Mouse (Mus musculus) CH12.LX (cell line): ENCODE measurements around the gene Slc1a7. TPM values are rescaled to one million over a fixed set of nuclear protein-coding genes. Genes with fewer than 3 reads are reported as not detected.

ENCODE experiments used
- DNase-seq: peaks from one replicate; pipeline ENCODE4 v3.0.0-alpha.2; 2013; ENCODE audit errors: extremely low read depth
- H3K27ac ChIP-seq: 2 replicates; pipeline ENCODE4 v1.5.1; 2012; ENCODE audit warnings: low read depth, mild to moderate bottlenecking, control low read depth, moderate library complexity; ENCODE audit not compliant: insufficient read depth
- H3K27me3 ChIP-seq: replicated peaks from 2 replicates; pipeline ENCODE3; 2012; ENCODE audit warnings: inconsistent platforms
- H3K36me3 ChIP-seq, 2 experiments: replicated peaks in 1 of 2; 2 replicates each; pipeline versions ENCODE3 to v1.6.1; 2012; ENCODE audit warnings: inconsistent platforms in 1 of 2, low read length in 1 of 2, mild to moderate bottlenecking in 1 of 2, mixed read lengths in 1 of 2, moderate library complexity in 1 of 2; ENCODE audit not compliant: control insufficient read depth in 1 of 2, insufficient read depth in 1 of 2
- H3K4me1 ChIP-seq, 2 experiments: 2 replicates each; pipeline ENCODE4 v1.6.1; 2012; ENCODE audit warnings: inconsistent platforms in 1 of 2, moderate library complexity in 1 of 2; ENCODE audit not compliant: insufficient read depth in 2 of 2, control insufficient read depth in 1 of 2
- H3K4me2 ChIP-seq: 2 replicates; pipeline ENCODE4 v1.6.1; 2012; ENCODE audit warnings: low read depth, mild to moderate bottlenecking, control low read depth; ENCODE audit not compliant: poor library complexity, insufficient read depth, severe bottlenecking
- H3K4me3 ChIP-seq, 3 experiments: fragments of 150-350 bp in 1 of 3; sonication (generic) in 1 of 3; replicated peaks in 1 of 3; 2 replicates each; pipeline versions ENCODE3 to v1.5.1; 2011 to 2012; ENCODE audit warnings: low read depth in 2 of 3, low read length in 2 of 3, mild to moderate bottlenecking in 2 of 3, moderate library complexity in 2 of 3, control low read depth in 1 of 3, improper control_type of control experiment in 1 of 3, inconsistent platforms in 1 of 3, mixed read lengths in 1 of 3; ENCODE audit not compliant: poor library complexity in 1 of 3
- H3K79me2 ChIP-seq: replicated peaks from 2 replicates; pipeline ENCODE4 v1.6.1; 2012; ENCODE audit warnings: mild to moderate bottlenecking, moderate library complexity; ENCODE audit not compliant: control insufficient read depth, poor library complexity, insufficient read depth, severe bottlenecking; ENCODE audit errors: extremely low read depth
- H3K9ac ChIP-seq: 2 replicates; pipeline ENCODE4 v1.6.1; 2012; ENCODE audit warnings: low read depth, mild to moderate bottlenecking, control low read depth, moderate library complexity; ENCODE audit not compliant: insufficient read depth
- H3K9me3 ChIP-seq: replicated peaks from 2 replicates; pipeline ENCODE3; 2012; ENCODE audit warnings: low read length, inconsistent platforms, mixed read lengths
- CHD2 ChIP-seq: IDR thresholded peaks from 2 replicates; pipeline ENCODE4 v1.6.1; 2011; ENCODE audit warnings: low read length, improper control_type of control experiment
- CTCF ChIP-seq, 2 experiments: IDR thresholded peaks in 1 of 2; conservative IDR thresholded peaks in 1 of 2; 2 replicates each; pipeline ENCODE4 v1.5.1; 2011 to 2012; ENCODE audit warnings: low read depth in 2 of 2, low read length in 2 of 2, improper control_type of control experiment in 1 of 2, inconsistent platforms in 1 of 2, mild to moderate bottlenecking in 1 of 2, moderate library complexity in 1 of 2
- E2F4 ChIP-seq: IDR thresholded peaks from 2 replicates; pipeline ENCODE4 v1.6.1; 2011; ENCODE audit warnings: low read depth, low read length, improper control_type of control experiment; ENCODE audit not compliant: insufficient replicate concordance
- EP300 ChIP-seq: IDR thresholded peaks from 2 replicates; pipeline ENCODE4 v1.6.1; 2011; ENCODE audit warnings: low read length, improper control_type of control experiment
- JUN ChIP-seq: IDR thresholded peaks from 2 replicates; pipeline ENCODE4 v1.6.1; 2011; ENCODE audit warnings: low read depth, mild to moderate bottlenecking, low read length, improper control_type of control experiment, moderate library complexity; ENCODE audit not compliant: insufficient read depth
- JUND ChIP-seq: conservative IDR thresholded peaks from 2 replicates; pipeline ENCODE4 v1.6.1; 2011; ENCODE audit warnings: low read depth, low read length, improper control_type of control experiment
- KAT2A ChIP-seq: IDR thresholded peaks from 2 replicates; pipeline ENCODE4 v1.6.1; 2012; ENCODE audit warnings: low read length, improper control_type of control experiment, inconsistent platforms; ENCODE audit not compliant: insufficient replicate concordance
- MAX ChIP-seq: IDR thresholded peaks from 2 replicates; pipeline ENCODE4 v1.6.1; 2011; ENCODE audit warnings: low read length, improper control_type of control experiment
- MAZ ChIP-seq: IDR thresholded peaks from 2 replicates; pipeline ENCODE4 v1.6.1; 2012; ENCODE audit warnings: low read depth, mild to moderate bottlenecking, inconsistent platforms, low read length, improper control_type of control experiment, moderate library complexity
- PAX5 ChIP-seq: IDR thresholded peaks from 2 replicates; pipeline ENCODE4 v1.6.1; 2012; ENCODE audit warnings: low read length, inconsistent platforms, mixed read lengths
- POLR2AphosphoS2 ChIP-seq: IDR thresholded peaks from 2 replicates; pipeline ENCODE4 v1.6.1; 2011; ENCODE audit warnings: low read depth, low read length, improper control_type of control experiment
- RAD21 ChIP-seq: IDR thresholded peaks from 2 replicates; pipeline ENCODE4 v1.6.1; 2011; ENCODE audit warnings: low read depth, mild to moderate bottlenecking, low read length, improper control_type of control experiment, moderate library complexity
- UBTF ChIP-seq: IDR thresholded peaks from 2 replicates; pipeline ENCODE4 v1.6.1; 2012; ENCODE audit warnings: low read depth, mild to moderate bottlenecking, inconsistent platforms, low read length, improper control_type of control experiment, moderate library complexity
- USF1 ChIP-seq: IDR thresholded peaks from 2 replicates; pipeline ENCODE4 v1.6.1; 2014; ENCODE audit warnings: low read depth, mild to moderate bottlenecking, inconsistent platforms, low read length, improper control_type of control experiment
- ZKSCAN1 ChIP-seq: IDR thresholded peaks from 2 replicates; pipeline ENCODE4 v1.6.1; 2012; ENCODE audit warnings: low read depth, inconsistent platforms, low read length, improper control_type of control experiment, borderline replicate concordance
- dilution Hi-C: fragments of 300-500 bp; cut with MboI; formaldehyde crosslinking; loops from 2 replicates; pipeline ENCODE4 v1.14.3; 2020; ENCODE audit warnings: low sequenced_read_pairs; ENCODE audit not compliant: extremely low pct_unique_long_range_greater_than_20kb, extremely low pct_ligation_motif_present
- in situ Hi-C: fragments of 300-500 bp; cut with MboI; formaldehyde crosslinking; loops from 3 replicates; pipeline ENCODE4 v1.14.3; 2019; ENCODE audit warnings: low sequenced_read_pairs, low pct_ligation_motif_present, low pct_unique_long_range_greater_than_20kb, mixed read lengths
- polyA plus RNA-seq: library from polyadenylated mRNA; unstranded; fragments of >175 nt; gene quantifications from 2 replicates; pipeline ENCODE4 v1.2.1, GENCODE M21; 2012; ENCODE audit warnings: low read depth; ENCODE audit not compliant: insufficient read length
- total RNA-seq, 2 experiments: library from RNA; depleted of rRNA; stranded (reverse); fragments of 300-350 nt in 1 of 2; fragments of >200 nt in 1 of 2; gene quantifications; 2 replicates each; pipeline ENCODE4 v1.2.3; 2012 to 2014

The Slc1a7 gene
- total and polyA plus RNA-seq, 3 experiments, result not detected

GRCm38 (mm10) chr4:107952845-107953244 is 15.3 kb upstream of the Slc1a7 start:
- H3K27ac ChIP-seq, result no peak overlapping the region
- no peak overlapping the region for H3K4me3 ChIP-seq
- peak; percentile 34 for TF ChIP-seq RAD21
- TF ChIP-seq JUN, result no peak
- peak in 1 of 2 experiments; percentile 42; a peak in 2 of 4 replicates for TF ChIP-seq CTCF (conservative IDR thresholded peaks at IDR 0.05 in 1 of 2, IDR thresholded peaks at IDR 0.05 in 1 of 2; ENCODE audit: low read depth in 2 of 2, low read length in 2 of 2)
- TF ChIP-seq, all 38 proteins: peak for 2
- Histone ChIP-seq H3K36me3 (no peaks in the 10 kb centered on the region), H3K4me2 (no peak overlapping the region), H3K4me1 (no peaks in the 10 kb centered on the region), H3K79me2 (no peaks in the 10 kb centered on the region), H3K27me3 (peaks cover 3% of the 10 kb centered on the region), H3K9me3 (no peaks in the 10 kb centered on the region), H3K9ac (no peak overlapping the region)
- dilution Hi-C loops, result no loop called here
- in situ Hi-C loops, result no loop called here
- no peak for DNase-seq

- H3K9me3 ChIP-seq, result no peaks in the 10 kb centered on the region
- no peaks in the 10 kb centered on the region for H3K4me1 ChIP-seq
- H3K27ac ChIP-seq, result no peak overlapping the region
- TF ChIP-seq PAX5 (no peak), KAT2A (no peak), RAD21 (no peak), MAZ (no peak), E2F4 (no peak), CTCF (conservative IDR thresholded peaks at IDR 0.05 in 1 of 2, IDR thresholded peaks at IDR 0.05 in 1 of 2; ENCODE audit: low read depth in 2 of 2, low read length in 2 of 2) (no peak), JUND (no peak), CHD2 (no peak), USF1 (no peak), EP300 (no peak), UBTF (no peak), ZKSCAN1 (no peak), POLR2AphosphoS2 (no peak)
- H3K36me3 ChIP-seq, result no peaks in the 10 kb centered on the region
- in situ Hi-C loops (no loop called here), dilution Hi-C loops (no loop called here)
- DNase-seq, result no peak
- no peak overlapping the region for H3K4me2 ChIP-seq
- peaks cover 7% of the 10 kb centered on the region for H3K27me3 ChIP-seq
- H3K9ac ChIP-seq, result no peak overlapping the region
- H3K4me3 ChIP-seq, result no peak overlapping the region
- H3K79me2 ChIP-seq, result no peaks in the 10 kb centered on the region
These were observed 12.4 kb upstream of the Slc1a7 start for GRCm38 (mm10) chr4:107955691-107956090.

- Histone ChIP-seq H3K9me3 (no peaks in the 10 kb centered on the region), H3K4me2 (no peak overlapping the region), H3K27ac (no peak overlapping the region), H3K36me3 (no peaks in the 10 kb centered on the region), H3K9ac (no peak overlapping the region), H3K4me1 (no peaks in the 10 kb centered on the region), H3K79me2 (no peaks in the 10 kb centered on the region), H3K27me3 (peaks cover 12% of the 10 kb centered on the region), H3K4me3 (no peak overlapping the region)
- no peak for TF ChIP-seq MAX
- no peak for TF ChIP-seq POLR2AphosphoS2
- in situ Hi-C loops, result no loop called here
- DNase-seq, result no peak
- dilution Hi-C loops, result no loop called here
These were observed 9.6 kb upstream of the Slc1a7 start for GRCm38 (mm10) chr4:107958487-107958886.
